Mouse (Mus musculus) lung, embryonic 14.5 days (tissue): ENCODE measurements around the gene Nsun5. TPM values are rescaled to one million over a fixed set of nuclear protein-coding genes. Genes with fewer than 3 reads are reported as not detected.

Experiments
- ATAC-seq: fragments of 200-750 bp; cut with Nextera tagmentation; 2 replicates; pipeline ENCODE4 v1.8.0; 2017; ENCODE audit warnings: mild to moderate bottlenecking, moderate TSS enrichment, moderate library complexity; ENCODE audit not compliant: insufficient read depth
- DNase-seq: peaks from one replicate; pipeline ENCODE4 v3.0.0-alpha.2; 2015
- H3K27ac ChIP-seq: fragments of 300-500 bp; sonication (generic); 2 replicates; pipeline ENCODE4 v1.5.1; 2014; ENCODE audit warnings: low read depth, mild to moderate bottlenecking, moderate library complexity
- H3K27me3 ChIP-seq: fragments of 300-500 bp; sonication (generic); 2 replicates; pipeline ENCODE4 v1.6.1; 2014; ENCODE audit warnings: low read length, control low read depth; ENCODE audit not compliant: insufficient read depth
- H3K36me3 ChIP-seq: fragments of 300-500 bp; sonication (generic); 2 replicates; pipeline ENCODE4 v1.6.1; 2014; ENCODE audit warnings: control low read depth; ENCODE audit not compliant: insufficient read depth
- H3K4me1 ChIP-seq: fragments of 300-500 bp; sonication (generic); 2 replicates; pipeline ENCODE4 v1.6.1; 2014; ENCODE audit warnings: antibody characterized with exemption, control low read depth; ENCODE audit not compliant: insufficient read depth
- H3K4me2 ChIP-seq: fragments of 300-500 bp; sonication (generic); 2 replicates; pipeline ENCODE4 v1.6.1; 2014; ENCODE audit warnings: mild to moderate bottlenecking
- H3K4me3 ChIP-seq: fragments of 300-500 bp; sonication (generic); 2 replicates; pipeline ENCODE4 v1.5.1; 2014; ENCODE audit warnings: low read depth, low read length
- H3K9ac ChIP-seq: fragments of 300-500 bp; sonication (generic); 2 replicates; pipeline ENCODE4 v1.6.1; 2014
- H3K9me3 ChIP-seq: fragments of 300-500 bp; sonication (generic); 2 replicates; pipeline ENCODE4 v1.6.1; 2016; ENCODE audit warnings: low read depth, low read length, control low read depth
- CTCF ChIP-seq: IDR thresholded peaks from 2 replicates; pipeline ENCODE4 v1.5.1; 2016; ENCODE audit warnings: antibody characterized with exemption, low read depth
- WGBS: fragments of 180-500 bp; shearing (Covaris S2); extraction: QIAGEN DNeasy Blood & Tissue Kit; methylation state at CpG from one replicate; pipeline ENCODE4 v1.1.7; 2014; 5-methylcytosine and 5-hydroxymethylcytosine counted together
- polyA plus RNA-seq: library from polyadenylated mRNA; unstranded; fragments of >200 nt; fragmentation: Nextera tagmentation; extraction: Ambion mirVana; gene quantifications from 2 replicates; pipeline ENCODE4 v1.2.1, GENCODE M21; 2014

Gene Nsun5
- 26.7 and 30.7 TPM in 2 replicates for polyA plus RNA-seq

- Histone ChIP-seq H3K4me2 (peak within 1 kb of the TSS; percentile 86), H3K27ac (peak within 1 kb of the TSS; percentile 63), H3K9ac (peak within 1 kb of the TSS; percentile 83), H3K9me3 (no peaks in the 10 kb centered on the region), H3K36me3 (peaks cover 36% of the 10 kb centered on the region), H3K27me3 (no peaks in the 10 kb centered on the region), H3K4me3 (peak within 1 kb of the TSS; percentile 92), H3K4me1 (0 out of 2 replicates have a peak, but pooled peaks cover 5% of the 10 kb centered on the region)
- TF ChIP-seq CTCF: no peak
- ATAC-seq: peak; percentile 77
- DNase-seq: peak; percentile 100
- WGBS: under 1% methylated on average over 64 of the region's 64 CpGs
These were observed at the start of gene Nsun5 for GRCm38 (mm10) chr5:135369787-135370654. Gene Nsun5 (plus strand): TSS chr5:135369953.

GRCm38 (mm10) chr5:135322197-135322596, 47.6 kb upstream of the Nsun5 start:
- Histone ChIP-seq H3K4me3 (no peak overlapping the region), H3K36me3 (no peaks in the 10 kb centered on the region), H3K4me2 (no peak overlapping the region), H3K4me1 (no peaks in the 10 kb centered on the region), H3K9ac (no peak overlapping the region), H3K9me3 (no peaks in the 10 kb centered on the region), H3K27ac (no peak overlapping the region), H3K27me3 (no peaks in the 10 kb centered on the region)
- DNase-seq (no peak), ATAC-seq (no peak)
- no peak for TF ChIP-seq CTCF
- 84% methylated on average over 1 of the region's 1 CpGs for WGBS

GRCm38 (mm10) chr5:135326121-135326659, 43.6 kb upstream of the Nsun5 start:
- TF ChIP-seq CTCF: no peak
- no peaks in the 10 kb centered on the region for H3K36me3 ChIP-seq
- DNase-seq: no peak

GRCm38 (mm10) chr5:135329471-135329870, 40.3 kb upstream of the Nsun5 start:
- 72% methylated on average over 4 of the region's 4 CpGs for WGBS
- Histone ChIP-seq H3K9ac (no peak overlapping the region), H3K36me3 (no peaks in the 10 kb centered on the region), H3K27me3 (no peaks in the 10 kb centered on the region), H3K27ac (no peak overlapping the region), H3K4me3 (no peak overlapping the region), H3K4me1 (no peaks in the 10 kb centered on the region), H3K9me3 (no peaks in the 10 kb centered on the region), H3K4me2 (no peak overlapping the region)
- DNase-seq (no peak), ATAC-seq (no peak)
- no peak for TF ChIP-seq CTCF

More at GRCm38 (mm10) chr5:135326121-135326659, 43.6 kb upstream of the Nsun5 start:
- no peak for ATAC-seq
- WGBS: 17% methylated on average over 3 of the region's 3 CpGs
- Histone ChIP-seq H3K9ac (no peak overlapping the region), H3K27me3 (no peaks in the 10 kb centered on the region), H3K4me1 (no peaks in the 10 kb centered on the region), H3K27ac (no peak overlapping the region), H3K4me2 (no peak overlapping the region), H3K9me3 (no peaks in the 10 kb centered on the region), H3K4me3 (no peak overlapping the region)

GRCm38 (mm10) chr5:135330201-135330600, 39.6 kb upstream of the Nsun5 start:
- TF ChIP-seq CTCF: no peak
- H3K9ac ChIP-seq: no peak overlapping the region
- no peak overlapping the region for H3K27ac ChIP-seq
- no peak overlapping the region for H3K4me2 ChIP-seq
- H3K4me3 ChIP-seq: no peak overlapping the region
- H3K9me3 ChIP-seq: no peaks in the 10 kb centered on the region
- DNase-seq: no peak
- H3K4me1 ChIP-seq: no peaks in the 10 kb centered on the region
- no peaks in the 10 kb centered on the region for H3K36me3 ChIP-seq
- WGBS: 80% methylated on average over 5 of the region's 5 CpGs
- ATAC-seq: no peak
- H3K27me3 ChIP-seq: no peaks in the 10 kb centered on the region

- Histone ChIP-seq H3K4me2 (no peak overlapping the region), H3K36me3 (no peaks in the 10 kb centered on the region), H3K9ac (no peak overlapping the region), H3K4me3 (no peak overlapping the region), H3K27ac (no peak overlapping the region), H3K9me3 (no peaks in the 10 kb centered on the region), H3K27me3 (no peaks in the 10 kb centered on the region), H3K4me1 (no peaks in the 10 kb centered on the region)
- WGBS: 74% methylated on average over 6 of the region's 6 CpGs
- ATAC-seq (no peak), DNase-seq (no peak)
- no peak for TF ChIP-seq CTCF
These were observed 38.6 kb upstream of the Nsun5 start for GRCm38 (mm10) chr5:135331161-135331560.

- Histone ChIP-seq H3K4me2 (no peak overlapping the region), H3K27me3 (no peaks in the 10 kb centered on the region), H3K4me1 (no peaks in the 10 kb centered on the region), H3K27ac (no peak overlapping the region), H3K4me3 (no peak overlapping the region), H3K36me3 (no peaks in the 10 kb centered on the region), H3K9me3 (no peaks in the 10 kb centered on the region), H3K9ac (no peak overlapping the region)
- peak; percentile 48 for TF ChIP-seq CTCF
- 18% methylated on average over 3 of the region's 3 CpGs for WGBS
- no peak for ATAC-seq
- peak; percentile 40 for DNase-seq
These were observed 32.2 kb upstream of the Nsun5 start for GRCm38 (mm10) chr5:135337575-135337974.
